Mouse (Mus musculus) forebrain, embryonic 10.5 days (tissue): ENCODE measurements at regions not wholly inside any gene's neighbourhood (a gene's known extent, or its start where the extent isn't known, plus 50 kb on each side); places are given as distances from the start of the nearest gene placed in this dataset.

ENCODE experiments used
- DNase-seq: peaks from one replicate; pipeline ENCODE4 v3.0.0-alpha.2; 2017; ENCODE audit warnings: low spot score; ENCODE audit errors: extremely low spot score
- H3K27ac ChIP-seq: fragments of 300-500 bp; sonication (generic); 2 replicates; pipeline ENCODE4 v1.5.1; 2016; ENCODE audit warnings: mild to moderate bottlenecking
- H3K27me3 ChIP-seq: fragments of 300-500 bp; sonication (generic); 2 replicates; pipeline ENCODE4 v1.6.1; 2016; ENCODE audit warnings: mild to moderate bottlenecking; ENCODE audit not compliant: poor library complexity, severe bottlenecking
- H3K36me3 ChIP-seq: fragments of 300-500 bp; sonication (generic); replicated peaks from 2 replicates; pipeline ENCODE4 v1.6.1; 2016; ENCODE audit warnings: mild to moderate bottlenecking, moderate library complexity
- H3K4me1 ChIP-seq: fragments of 300-500 bp; sonication (generic); 2 replicates; pipeline ENCODE4 v1.6.1; 2016
- H3K4me3 ChIP-seq: fragments of 300-500 bp; sonication (generic); 2 replicates; pipeline ENCODE4 v1.5.1; 2016; ENCODE audit warnings: mild to moderate bottlenecking, moderate library complexity
- H3K9me3 ChIP-seq: fragments of 300-500 bp; sonication (generic); 2 replicates; pipeline ENCODE4 v1.6.1; 2016; ENCODE audit warnings: mild to moderate bottlenecking, moderate library complexity
- WGBS: fragments of 180-500 bp; shearing (Covaris S2); methylation state at CpG from one replicate; pipeline ENCODE4 v1.1.7; 2016; 5-methylcytosine and 5-hydroxymethylcytosine counted together

DNA sequence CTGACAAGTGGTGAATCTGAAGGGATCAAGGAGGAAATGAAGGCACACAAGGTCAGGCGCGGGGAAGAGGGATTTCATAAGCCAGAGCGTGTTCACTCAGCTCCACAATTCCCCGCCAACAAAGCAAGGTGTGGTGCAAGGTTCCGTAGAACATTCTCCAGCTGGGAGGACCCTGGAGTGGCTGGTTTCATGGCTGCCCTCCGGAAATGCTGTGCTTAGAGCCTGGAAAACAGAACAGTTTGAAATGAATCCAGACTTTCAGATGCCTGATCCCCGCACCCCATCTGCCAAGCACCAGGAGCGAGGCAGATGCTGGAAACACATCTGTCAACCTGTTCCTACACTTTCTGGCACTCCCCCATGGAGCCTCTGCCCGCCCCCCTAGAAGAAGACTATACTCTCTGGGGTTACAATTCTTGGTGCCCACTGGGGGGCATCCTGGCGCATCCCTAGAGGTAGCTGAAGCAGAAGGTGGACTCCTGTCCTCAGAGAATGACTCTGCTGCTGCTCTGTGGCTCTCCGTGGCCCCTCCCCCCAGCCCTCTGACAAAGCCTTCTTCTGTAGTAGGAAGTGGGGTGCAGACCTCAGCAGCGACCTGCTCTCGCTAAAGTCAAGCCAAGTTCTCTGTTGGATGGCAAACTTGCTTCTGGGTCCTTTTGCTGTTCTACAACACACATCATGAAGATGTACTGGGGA, 54.5 kb upstream of the Mafb start:
- Histone ChIP-seq H3K27ac (no peak overlapping the region), H3K9me3 (no peaks in the 10 kb centered on the region), H3K36me3 (no peaks in the 10 kb centered on the region), H3K4me1 (peaks cover 17% of the 10 kb centered on the region), H3K4me3 (no peak overlapping the region), H3K27me3 (no peaks in the 10 kb centered on the region)
- DNase-seq: no peak
- WGBS: 32% methylated on average over 13 of the region's 13 CpGs

- Histone ChIP-seq H3K27ac (no peak overlapping the region), H3K4me1 (peaks cover 19% of the 10 kb centered on the region), H3K36me3 (no peaks in the 10 kb centered on the region), H3K9me3 (no peaks in the 10 kb centered on the region), H3K4me3 (no peak overlapping the region), H3K27me3 (no peaks in the 10 kb centered on the region)
- DNase-seq: no peak
- 87% methylated on average over 7 of the region's 7 CpGs for WGBS
These were observed 57.6 kb upstream of the Mafb start for GRCm38 (mm10) chr2:160424491-160424890.

DNA sequence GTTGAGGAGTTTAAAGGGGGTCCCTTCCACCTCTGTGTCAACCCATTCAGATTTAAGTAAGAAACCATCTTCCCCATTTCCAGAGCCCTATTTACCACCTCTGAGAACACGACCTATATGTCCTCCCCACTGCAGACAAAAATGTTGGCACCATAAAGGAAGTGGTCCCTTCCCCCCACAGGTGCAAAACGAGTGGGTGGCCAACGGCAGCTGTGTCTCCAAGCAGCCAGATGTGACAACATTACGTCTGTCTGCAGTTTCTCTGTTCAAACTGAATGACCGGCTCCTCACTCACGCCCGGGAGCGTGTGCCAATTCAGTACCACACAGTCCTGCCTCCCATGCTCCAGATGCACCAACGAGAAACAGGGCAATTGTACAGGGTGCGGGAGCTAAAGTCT, 60.6 kb upstream of the Mafb start:
- 0 out of 2 replicates have a peak, but pooled peaks cover 4% of the 10 kb centered on the region for H3K4me1 ChIP-seq
- 84% methylated on average over 10 of the region's 10 CpGs for WGBS
- no peak overlapping the region for H3K4me3 ChIP-seq
- no peaks in the 10 kb centered on the region for H3K27me3 ChIP-seq
- H3K27ac ChIP-seq: no peak overlapping the region
- H3K36me3 ChIP-seq: no peaks in the 10 kb centered on the region
- DNase-seq: no peak
- H3K9me3 ChIP-seq: no peaks in the 10 kb centered on the region

- Histone ChIP-seq H3K4me3 (no peak overlapping the region), H3K27ac (no peak overlapping the region), H3K9me3 (no peaks in the 10 kb centered on the region), H3K4me1 (no peaks in the 10 kb centered on the region), H3K36me3 (no peaks in the 10 kb centered on the region), H3K27me3 (no peaks in the 10 kb centered on the region)
- no peak for DNase-seq
- 79% methylated on average over 10 of the region's 10 CpGs for WGBS
These were observed 66.4 kb upstream of the Mafb start for GRCm38 (mm10) chr2:160433252-160433651.

GRCm38 (mm10) chr2:160434701-160435100, 67.8 kb upstream of the Mafb start:
- no peaks in the 10 kb centered on the region for H3K27me3 ChIP-seq
- no peaks in the 10 kb centered on the region for H3K9me3 ChIP-seq
- WGBS: 93% methylated on average over 5 of the region's 5 CpGs
- H3K4me3 ChIP-seq: no peak overlapping the region
- no peak for DNase-seq
- H3K27ac ChIP-seq: no peak overlapping the region
- H3K4me1 ChIP-seq: peaks cover 4% of the 10 kb centered on the region; the same call in 1 of the 2 replicates
- no peaks in the 10 kb centered on the region for H3K36me3 ChIP-seq

DNA sequence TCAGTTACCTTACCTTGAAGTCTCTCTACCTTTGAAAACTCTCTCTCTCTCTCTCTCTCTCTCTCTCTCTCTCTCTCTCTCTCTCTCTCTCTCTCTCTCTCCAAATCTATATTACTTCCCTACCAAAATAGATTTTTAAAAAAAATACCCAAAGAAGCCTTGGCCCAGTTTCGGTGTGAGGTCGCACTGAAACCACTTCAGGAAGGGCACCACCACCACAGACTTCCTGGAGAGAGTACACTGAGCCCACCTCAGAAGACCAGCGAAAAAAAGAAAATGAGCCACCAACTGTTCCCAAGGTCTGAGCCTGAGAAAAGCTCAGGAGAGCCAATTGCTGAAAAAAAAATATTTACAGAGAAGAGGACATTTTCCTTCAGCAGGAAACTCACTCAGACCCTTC, 68.8 kb upstream of the Mafb start:
- no peak for DNase-seq
- Histone ChIP-seq H3K9me3 (no peaks in the 10 kb centered on the region), H3K4me3 (no peak overlapping the region), H3K4me1 (peaks cover 9% of the 10 kb centered on the region; the same call in 1 of the 2 replicates), H3K27me3 (no peaks in the 10 kb centered on the region), H3K36me3 (no peaks in the 10 kb centered on the region), H3K27ac (no peak overlapping the region)
- 75% methylated on average over 3 of the region's 3 CpGs for WGBS

DNA sequence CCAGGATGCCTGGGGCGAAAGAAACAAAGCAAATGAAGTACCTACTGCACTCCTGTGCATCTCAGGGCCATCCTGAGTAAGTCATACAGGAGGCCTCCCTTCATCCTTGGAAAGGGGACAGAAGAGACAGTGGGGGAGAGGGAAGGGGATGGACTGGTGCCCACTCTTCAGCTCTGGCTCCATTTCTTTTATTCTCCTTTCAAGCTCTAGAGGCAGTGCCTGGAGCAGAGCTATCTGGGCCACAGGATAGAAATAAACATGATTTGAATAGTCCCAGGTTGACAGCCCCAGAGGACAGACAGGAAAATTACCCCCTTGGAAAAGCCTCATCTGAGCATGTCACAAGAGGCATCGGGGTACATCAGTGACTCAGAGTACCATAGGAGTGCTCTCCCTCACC, 72.2 kb upstream of the Mafb start:
- H3K9me3 ChIP-seq: no peaks in the 10 kb centered on the region
- 89% methylated on average over 2 of the region's 2 CpGs for WGBS
- no peak overlapping the region for H3K4me3 ChIP-seq
- peaks cover 15% of the 10 kb centered on the region for H3K4me1 ChIP-seq
- H3K27ac ChIP-seq: no peak overlapping the region
- no peaks in the 10 kb centered on the region for H3K36me3 ChIP-seq
- no peak for DNase-seq
- no peaks in the 10 kb centered on the region for H3K27me3 ChIP-seq

GRCm38 (mm10) chr2:160440236-160440635, 73.4 kb upstream of the Mafb start:
- 83% methylated on average over 9 of the region's 9 CpGs for WGBS
- Histone ChIP-seq H3K27ac (0 out of 2 replicates have a peak overlapping the region, but pooled peaks have one; percentile 12), H3K4me3 (no peak overlapping the region), H3K9me3 (no peaks in the 10 kb centered on the region), H3K36me3 (no peaks in the 10 kb centered on the region), H3K27me3 (no peaks in the 10 kb centered on the region), H3K4me1 (peaks cover 16% of the 10 kb centered on the region)
- no peak for DNase-seq

GRCm38 (mm10) chr2:160451057-160451456, 84.2 kb upstream of the Mafb start:
- Histone ChIP-seq H3K9me3 (no peaks in the 10 kb centered on the region), H3K36me3 (no peaks in the 10 kb centered on the region), H3K4me3 (peak overlapping the region; percentile 53), H3K27ac (peak overlapping the region; percentile 88), H3K4me1 (peaks cover 38% of the 10 kb centered on the region), H3K27me3 (peaks cover 29% of the 10 kb centered on the region)
- WGBS: 3% methylated on average over 8 of the region's 8 CpGs
- DNase-seq: no peak

DNA sequence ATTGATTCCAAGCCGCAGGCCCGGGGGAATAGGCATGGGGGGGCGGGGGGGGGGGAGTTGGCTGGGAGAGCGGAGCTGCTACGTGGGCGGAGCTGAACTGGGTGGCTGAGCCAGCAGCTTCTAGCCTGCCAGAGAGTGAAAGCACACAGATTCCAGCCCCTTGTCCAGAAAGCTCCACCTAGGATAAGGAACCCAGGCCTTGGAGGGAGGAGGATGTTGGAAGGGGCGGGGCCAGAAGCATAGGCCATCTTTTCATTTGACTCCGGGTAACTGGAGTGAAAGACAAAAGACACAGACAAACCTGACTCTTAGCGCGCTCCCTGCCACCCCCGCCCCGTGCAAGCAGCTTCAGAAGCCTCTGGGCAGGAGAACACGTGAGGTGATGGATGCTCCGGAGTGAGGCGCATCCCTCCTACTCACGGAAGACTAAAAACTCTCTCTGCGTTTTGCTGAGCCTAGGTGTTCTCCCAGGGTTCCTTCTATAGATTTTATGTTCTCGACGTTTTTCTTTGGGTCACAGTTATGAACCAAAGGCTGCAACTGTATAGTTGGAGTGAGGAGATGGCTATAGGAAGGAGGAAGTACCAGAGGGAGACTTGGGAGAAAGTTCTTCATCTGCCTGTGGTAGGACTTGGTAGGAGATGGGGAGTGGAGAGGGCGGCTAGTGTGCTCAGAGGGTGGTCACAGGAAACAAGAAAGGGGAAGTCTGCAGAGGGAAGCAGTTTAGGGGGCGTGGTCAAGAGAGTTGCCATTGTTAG, 84.8 kb upstream of the Mafb start:
- Histone ChIP-seq H3K9me3 (no peaks in the 10 kb centered on the region), H3K27ac (peak overlapping the region; percentile 88), H3K4me3 (peak overlapping the region; percentile 53), H3K36me3 (no peaks in the 10 kb centered on the region), H3K4me1 (peaks cover 32% of the 10 kb centered on the region), H3K27me3 (0 out of 2 replicates have a peak, but pooled peaks cover 23% of the 10 kb centered on the region)
- under 1% methylated on average over 21 of the region's 21 CpGs for WGBS
- peak; percentile 78 for DNase-seq

- H3K27ac ChIP-seq: peak overlapping the region; percentile 88
- H3K27me3 ChIP-seq: 0 out of 2 replicates have a peak, but pooled peaks cover 18% of the 10 kb centered on the region
- H3K4me1 ChIP-seq: peaks cover 27% of the 10 kb centered on the region
- no peaks in the 10 kb centered on the region for H3K9me3 ChIP-seq
- WGBS: 12% methylated on average over 6 of the region's 6 CpGs
- H3K4me3 ChIP-seq: peak overlapping the region; percentile 53
- no peaks in the 10 kb centered on the region for H3K36me3 ChIP-seq
- DNase-seq: no peak
These were observed 85.3 kb upstream of the Mafb start for GRCm38 (mm10) chr2:160452239-160452530.

DNA sequence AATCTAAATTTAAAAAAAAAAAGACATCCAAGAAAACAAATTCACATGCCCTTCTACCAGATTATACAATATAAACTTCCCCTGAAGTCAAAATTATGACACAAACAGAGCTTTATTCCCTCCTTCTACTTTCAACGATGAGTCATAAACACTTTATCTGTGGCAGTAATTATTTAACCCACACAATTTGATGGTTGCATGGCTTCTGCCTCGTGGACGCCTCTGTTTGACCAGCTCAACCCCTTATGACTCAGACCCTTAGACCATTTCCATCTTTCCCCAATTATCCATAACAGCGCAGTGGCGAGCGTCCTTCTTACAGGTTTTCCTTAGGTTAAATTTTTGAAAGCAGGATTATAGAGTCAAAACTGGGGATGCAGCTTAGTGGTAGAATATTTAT, 85.9 kb upstream of the Mafb start:
- Histone ChIP-seq H3K36me3 (no peaks in the 10 kb centered on the region), H3K4me3 (no peak overlapping the region), H3K27ac (no peak overlapping the region), H3K4me1 (peaks cover 27% of the 10 kb centered on the region), H3K9me3 (no peaks in the 10 kb centered on the region), H3K27me3 (0 out of 2 replicates have a peak, but pooled peaks cover 18% of the 10 kb centered on the region)
- DNase-seq: no peak
- 93% methylated on average over 6 of the region's 6 CpGs for WGBS

GRCm38 (mm10) chr2:160455617-160456016, 88.8 kb upstream of the Mafb start:
- Histone ChIP-seq H3K27ac (no peak overlapping the region), H3K9me3 (no peaks in the 10 kb centered on the region), H3K4me1 (peaks cover 20% of the 10 kb centered on the region), H3K27me3 (0 out of 2 replicates have a peak, but pooled peaks cover 7% of the 10 kb centered on the region), H3K4me3 (no peak overlapping the region), H3K36me3 (no peaks in the 10 kb centered on the region)
- 88% methylated on average over 10 of the region's 10 CpGs for WGBS
- DNase-seq: no peak
